Mouse (Mus musculus) gonadal fat pad, adult 2 months (tissue): ENCODE measurements around the gene Bach2. TPM values are rescaled to one million over a fixed set of nuclear protein-coding genes. Genes with fewer than 3 reads are reported as not detected.

Experiments
- DNase-seq: peaks from one replicate; pipeline ENCODE4 v3.0.0-alpha.2; 2012; ENCODE audit warnings: low read depth
- polyA plus RNA-seq: library from polyadenylated mRNA; depleted of rRNA; stranded (reverse); fragments of >200 nt; gene quantifications from 2 replicates; pipeline ENCODE4 v1.2.3, GENCODE M21; 2012

Gene Bach2
- polyA plus RNA-seq, 1 experiment, result 1.7 TPM

- DNase-seq, result no peak
Measured at GRCm38 (mm10) chr4:32428738-32429137, 190.1 kb downstream of the Bach2 start.

DNA sequence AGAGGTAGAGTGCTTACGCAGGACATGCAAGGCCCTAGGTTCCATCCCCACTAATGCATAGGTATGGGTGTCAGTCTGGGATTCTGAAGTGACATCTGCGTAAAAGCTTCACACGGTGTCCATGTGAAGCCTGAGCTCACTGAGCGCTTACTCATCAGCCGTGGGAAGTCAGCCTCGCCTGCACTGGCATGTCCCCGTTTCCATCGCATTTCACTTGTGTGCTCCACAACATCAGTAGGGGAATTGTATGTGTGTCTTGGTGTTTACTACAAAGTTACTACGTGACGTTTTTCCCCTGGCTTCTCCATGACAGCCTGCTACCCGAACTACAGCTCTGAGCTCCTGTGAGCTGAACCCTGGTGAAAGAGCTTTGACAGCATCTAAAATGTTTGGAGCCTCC is 191.5 kb downstream of the Bach2 start:
- DNase-seq, result no peak

DNA sequence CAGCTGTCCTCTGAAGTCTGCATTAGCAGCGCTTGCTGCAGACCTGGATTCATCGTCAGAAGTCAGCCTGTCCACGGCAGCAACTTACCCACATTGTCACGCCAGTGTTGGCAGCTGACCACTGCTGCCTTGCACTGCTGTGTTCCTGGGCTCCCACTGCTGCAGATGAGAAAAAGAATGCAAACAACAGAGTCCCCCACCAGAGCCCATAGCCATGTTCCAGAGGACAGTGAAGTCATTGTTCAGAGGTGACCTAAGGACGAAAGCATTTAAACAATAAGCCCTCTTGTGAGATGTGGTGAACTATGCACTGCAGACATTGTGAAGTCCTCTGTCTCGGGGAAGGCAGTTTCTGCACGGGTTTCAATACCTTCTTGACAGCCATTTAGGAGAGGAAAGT is 192.4 kb downstream of the Bach2 start:
- DNase-seq, result no peak

DNA sequence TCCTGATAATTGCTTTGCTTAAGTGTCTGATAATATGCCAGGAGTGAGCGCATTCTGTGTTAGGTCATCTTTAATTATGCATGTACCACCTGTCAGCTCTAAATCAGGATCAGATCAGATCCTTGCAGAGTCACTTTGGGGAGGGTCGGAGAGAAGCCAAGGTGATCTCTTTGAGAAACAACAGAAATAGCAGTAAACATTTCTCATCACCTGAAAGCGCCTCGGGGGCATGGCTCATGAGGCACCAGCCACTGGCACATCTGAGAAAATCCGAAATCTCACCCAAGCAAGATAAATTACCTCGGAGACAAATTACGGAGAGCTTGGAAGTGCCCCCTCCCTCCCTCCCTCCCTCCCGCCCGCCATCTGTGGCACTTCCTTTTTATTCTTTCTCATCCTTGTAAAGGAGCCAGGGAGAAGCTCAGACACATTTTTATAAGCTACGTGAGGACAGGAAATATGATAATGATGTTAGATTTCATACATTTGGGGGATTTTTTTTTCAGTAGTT is 193.7 kb downstream of the Bach2 start:
- no peak for DNase-seq

GRCm38 (mm10) chr4:32432945-32433344 is 194.3 kb downstream of the Bach2 start:
- no peak for DNase-seq

DNA sequence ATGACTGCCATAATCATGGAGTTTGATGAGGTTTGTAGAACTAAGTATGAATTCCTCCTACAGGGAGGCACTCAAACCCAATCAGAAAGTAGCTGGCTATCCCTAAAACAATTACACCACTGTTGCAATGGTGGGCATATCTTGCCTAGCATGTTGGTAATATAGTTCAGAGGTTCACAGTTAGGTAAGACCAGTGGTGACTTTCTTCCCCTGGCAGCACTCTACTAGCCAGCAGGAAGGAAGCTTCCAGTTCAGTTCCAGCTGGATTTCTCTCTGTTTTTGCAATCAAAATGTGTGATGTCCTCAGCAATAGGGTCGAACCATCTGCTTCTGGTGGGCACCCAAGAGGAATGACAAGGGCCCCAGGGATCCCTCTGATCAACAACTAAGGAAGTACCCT is 196.0 kb downstream of the Bach2 start:
- peak; percentile 28 for DNase-seq

DNA sequence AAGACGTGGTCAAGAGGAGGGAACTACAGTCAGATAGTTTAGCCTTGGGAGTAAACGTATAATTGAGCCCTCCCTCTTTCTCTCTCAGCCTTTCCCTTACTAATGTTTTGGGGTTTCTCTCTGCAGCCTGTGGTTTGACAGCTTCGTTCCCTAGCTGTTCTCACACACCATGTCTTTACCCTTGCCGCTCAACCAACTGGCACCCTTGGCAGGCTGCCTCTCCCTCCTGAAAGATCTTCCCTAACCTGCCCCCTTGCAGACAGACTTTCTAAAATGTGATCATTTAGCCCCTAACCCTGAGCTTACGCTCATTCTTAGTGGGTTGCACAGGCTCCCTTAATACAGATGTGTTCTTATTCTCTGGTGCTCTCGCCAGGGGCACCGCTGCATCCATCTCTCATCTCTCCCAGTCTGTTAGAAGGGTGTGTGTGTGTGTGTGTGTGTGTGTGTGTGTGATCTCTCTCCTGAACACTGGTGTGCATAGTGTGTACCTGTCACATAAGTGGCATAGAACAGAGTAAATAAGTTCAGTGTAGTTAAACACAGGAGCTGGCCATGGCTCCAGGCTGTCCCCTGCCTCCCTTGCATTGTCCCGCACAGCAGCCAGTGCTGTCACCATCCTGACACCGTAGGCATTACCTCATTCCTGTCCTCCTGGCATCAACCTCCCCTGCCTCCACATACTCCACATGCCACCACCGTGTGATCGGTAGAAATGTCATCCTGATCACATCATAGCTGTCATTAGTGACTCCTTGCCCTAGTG is 201.6 kb downstream of the Bach2 start:
- no peak for DNase-seq

DNA sequence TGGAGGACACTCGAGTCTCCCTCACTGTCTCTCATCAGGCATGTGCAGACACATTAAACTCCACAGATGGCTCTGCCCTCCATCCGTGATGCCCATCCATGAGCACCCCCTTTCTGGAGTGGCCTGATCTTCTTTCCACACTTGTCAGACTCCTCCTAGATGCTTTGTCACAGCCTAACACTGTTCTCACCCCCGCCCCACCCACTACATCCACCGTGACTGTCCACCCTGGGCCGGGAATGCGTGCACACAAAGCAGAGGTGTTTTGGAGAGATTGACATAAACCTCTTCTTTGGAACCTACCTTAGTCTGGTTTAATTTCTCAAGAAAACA is 202.1 kb downstream of the Bach2 start:
- no peak for DNase-seq

- no peak for DNase-seq
Measured at GRCm38 (mm10) chr4:32444671-32445196, 206.1 kb downstream of the Bach2 start.

- DNase-seq, result no peak
Measured at GRCm38 (mm10) chr4:32447850-32448249, 209.2 kb downstream of the Bach2 start.

DNA sequence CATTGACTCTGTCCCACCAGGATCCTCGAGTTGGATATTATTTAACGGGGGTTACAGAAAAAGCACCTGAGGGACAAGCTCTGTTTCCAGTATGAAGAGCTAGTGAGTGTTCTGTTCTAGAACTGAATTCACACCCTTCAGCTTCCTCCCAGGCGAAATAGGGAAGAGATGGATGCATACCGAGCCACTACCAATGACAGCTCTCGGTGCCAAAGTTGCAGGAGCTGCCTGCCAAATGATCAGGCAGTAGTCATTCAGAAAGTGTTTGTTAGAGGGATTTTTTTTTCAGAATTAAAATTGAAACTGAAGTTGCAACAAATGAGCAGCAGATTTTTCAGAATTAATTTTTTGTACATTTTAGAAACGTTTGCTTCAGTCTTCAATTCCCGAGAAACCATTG is 223.4 kb downstream of the Bach2 start:
- DNase-seq, result no peak

DNA sequence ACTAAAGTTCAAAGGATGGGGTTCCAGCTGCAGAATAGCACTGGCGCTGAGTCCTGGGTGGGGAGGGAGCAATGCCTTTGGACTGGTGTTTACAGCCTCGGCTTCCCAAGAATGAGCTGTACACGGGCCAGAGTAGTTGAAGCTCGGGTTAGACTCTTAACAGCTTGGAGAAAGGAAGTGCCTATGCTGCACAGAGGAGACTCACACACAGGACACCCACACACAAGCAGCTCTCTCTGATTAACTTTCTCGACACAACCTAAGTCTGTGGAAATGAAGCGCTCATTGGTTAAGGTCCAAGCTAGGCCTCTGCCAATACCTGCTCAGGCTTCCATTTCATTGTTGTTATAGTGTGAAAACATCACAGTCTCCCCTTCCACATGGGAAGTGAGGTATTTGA is 224.5 kb downstream of the Bach2 start:
- no peak for DNase-seq

DNA sequence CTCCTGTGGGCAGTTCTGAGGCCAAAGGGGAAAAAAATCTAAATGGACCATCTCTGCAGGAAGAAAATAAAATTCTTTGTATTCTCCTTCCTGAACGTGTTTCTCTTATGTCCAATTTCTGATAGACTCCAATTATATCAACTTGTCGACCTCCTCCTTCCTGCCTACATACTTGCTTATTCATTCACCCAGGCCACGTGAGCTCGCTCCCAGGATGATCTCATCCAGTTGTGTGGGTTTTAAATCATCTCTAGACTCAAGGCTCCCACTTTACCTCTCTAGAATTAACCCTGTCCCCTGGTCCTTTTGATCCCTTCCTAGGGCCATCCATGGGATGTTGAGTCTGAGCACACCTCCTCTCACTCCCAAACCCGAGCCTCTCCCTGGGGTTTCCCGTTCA is 225.9 kb downstream of the Bach2 start:
- DNase-seq, result no peak

GRCm38 (mm10) chr4:32466031-32466430 is 227.4 kb downstream of the Bach2 start:
- DNase-seq, result no peak

- no peak for DNase-seq
Measured at GRCm38 (mm10) chr4:32477977-32478660, 239.5 kb downstream of the Bach2 start.

- no peak for DNase-seq
Measured at GRCm38 (mm10) chr4:32479231-32479630, 240.6 kb downstream of the Bach2 start.

GRCm38 (mm10) chr4:32479801-32480700 is 241.4 kb downstream of the Bach2 start:
- no peak for DNase-seq

DNA sequence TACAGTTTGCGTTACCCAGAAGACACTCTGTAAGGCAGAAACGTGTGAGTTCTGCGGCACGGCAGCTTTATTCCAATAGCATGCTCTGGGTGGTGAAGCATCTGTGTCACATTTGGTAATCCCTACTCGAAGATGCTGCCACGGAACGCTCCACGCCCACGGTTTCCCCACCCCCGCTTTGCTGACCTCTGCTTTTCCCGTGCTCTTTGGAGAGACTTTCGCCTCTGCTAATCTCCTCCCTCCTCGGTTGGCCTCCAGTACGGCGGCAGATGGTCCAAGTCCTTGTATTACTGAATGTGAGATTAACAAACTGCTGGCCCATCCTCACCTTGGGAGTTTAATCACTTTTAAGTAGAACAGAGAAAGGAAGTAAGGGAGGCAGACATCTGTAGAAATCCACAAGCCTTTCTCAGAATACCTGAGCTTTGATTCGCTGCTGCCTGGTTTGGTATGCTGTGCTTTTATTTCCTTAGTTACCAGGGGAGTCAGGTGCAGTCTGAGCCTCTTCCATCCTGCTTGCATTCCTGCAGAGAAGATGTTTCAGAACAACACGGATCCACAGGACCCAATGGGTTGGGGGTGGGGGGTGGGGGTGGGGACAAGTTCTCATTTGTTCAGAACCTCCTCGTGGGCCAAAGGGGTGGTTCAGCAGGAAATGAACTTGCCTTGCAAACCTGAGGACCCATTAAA is 242.9 kb downstream of the Bach2 start:
- no peak for DNase-seq

GRCm38 (mm10) chr4:32482138-32482537 is 243.5 kb downstream of the Bach2 start:
- no peak for DNase-seq

DNA sequence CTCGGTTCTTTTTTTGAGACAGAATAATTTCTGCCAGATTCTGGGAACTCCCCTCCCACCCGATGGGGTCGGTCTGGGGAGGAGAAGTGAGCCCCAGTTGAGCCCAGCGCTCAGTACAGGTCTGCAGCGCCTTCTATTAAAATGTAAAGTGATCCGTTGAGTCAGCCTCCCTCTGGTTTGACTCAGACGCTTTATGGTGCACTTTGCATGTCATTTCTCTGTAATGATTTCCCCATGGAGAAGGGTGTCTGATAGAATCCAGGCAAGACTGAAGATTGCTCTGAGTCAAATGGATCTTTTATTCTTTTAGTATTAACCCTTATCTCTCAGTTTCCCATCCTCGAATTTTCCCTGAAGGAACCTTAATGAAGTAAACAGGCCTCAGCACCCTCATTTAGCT is 244.3 kb downstream of the Bach2 start:
- DNase-seq, result no peak

- DNase-seq, result no peak
Measured at GRCm38 (mm10) chr4:32485848-32486247, 247.2 kb downstream of the Bach2 start.
